Mouse (Mus musculus) small intestine, adult 2 months (tissue): Measurements from ENCODE around the gene Negr1.

ENCODE experiments used
- CTCF ChIP-seq: fragments of 200-500 bp; IDR thresholded peaks from 2 replicates; pipeline ENCODE4 v1.5.1; 2012; ENCODE audit warnings: low read depth, mild to moderate bottlenecking, control low read depth, inconsistent platforms, low read length, moderate library complexity, mixed read lengths; ENCODE audit not compliant: insufficient replicate concordance, insufficient read length; ENCODE audit errors: extremely low read depth
- POLR2A ChIP-seq: fragments of 200-500 bp; IDR thresholded peaks from 2 replicates; pipeline ENCODE4 v1.6.1; 2012; ENCODE audit warnings: low read depth, mild to moderate bottlenecking, control low read depth, inconsistent platforms, low read length, moderate library complexity

- TF ChIP-seq CTCF (no peak), POLR2A (no peak)
Measured at GRCm38 (mm10) chr3:157215937-157216719, 654.5 kb downstream of the Negr1 start.
